Mouse (Mus musculus) left cerebral cortex, adult 2 months (tissue): ENCODE data around the gene Madd. TPM values are rescaled to one million over a fixed set of nuclear protein-coding genes. Genes with fewer than 3 reads are reported as not detected.

Source experiments
- DNase-seq, 2 experiments: peaks; one replicate each; pipeline ENCODE4 v3.0.0; 2021 to 2022; ENCODE audit warnings: low spot score in 2 of 2, mixed read lengths in 1 of 2; ENCODE audit errors: extremely low spot score in 1 of 2
- H3K27ac ChIP-seq: fragments of 200-600 bp; 2 replicates; pipeline ENCODE4 v1.8.1; 2022
- H3K4me3 ChIP-seq: fragments of 200-600 bp; 2 replicates; pipeline ENCODE4 v1.8.1; 2022
- CTCF ChIP-seq: fragments of 200-600 bp; IDR thresholded peaks from 2 replicates; pipeline ENCODE4 v1.8.1; 2022; ENCODE audit warnings: antibody characterized with exemption, mild to moderate bottlenecking, moderate library complexity
- intact Hi-C: fragments of 180-260 bp; cut with DNase I; formaldehyde crosslinking; loops from one replicate; pipeline ENCODE4 v1.15.1; 2025
- long read RNA-seq, 2 experiments: library from polyadenylated mRNA; stranded (forward); transcript quantifications; one replicate each; pipeline ENCODE4 v2.0.0; 2021; ENCODE audit warnings: borderline mapping rate in 2 of 2
- total RNA-seq, 2 experiments: library from RNA; stranded (reverse); gene quantifications; 2 replicates each; pipeline ENCODE4 v1.2.3; 2021

Madd gene
- 100 to 1,000 TPM; 236 to 254 TPM for total RNA-seq
- long read RNA-seq, experiment 1, full-length matches to known transcripts = 27 of 215 reads
- long read RNA-seq, experiment 1, partial matches to known transcripts = 47 of 215 reads
- long read RNA-seq, experiment 1, other reads (novel, unspliced or antisense) = 141 of 215 reads
- long read RNA-seq, experiment 2, full-length matches to known transcripts = 14 of 190 reads
- long read RNA-seq, experiment 2, partial matches to known transcripts = 40 of 190 reads
- long read RNA-seq, experiment 2, other reads (novel, unspliced or antisense) = 136 of 190 reads

GRCm38 (mm10) chr2:91183711-91184405 lies at the start of gene Madd:
Gene Madd, minus strand, starts transcription at chr2:91183837.
- H3K4me3 ChIP-seq = peak within 1 kb of the TSS; percentile 98
- DNase-seq = no peak
- peak within 1 kb of the TSS; percentile 97 for H3K27ac ChIP-seq
- intact Hi-C loops = loop anchor here (2.0 to 5.0 kb wide), 3 partner anchors 53 to 73 kb away; partner anchors contain the start of genes Ddb2 and Mybpc3
- no peak for TF ChIP-seq CTCF

- Histone ChIP-seq H3K27ac (peak overlapping the region; percentile 76), H3K4me3 (no peak overlapping the region)
- intact Hi-C loops = no loop called here
- TF ChIP-seq CTCF = no peak
- DNase-seq = peak in 1 of 2 experiments; percentile 24
Measured at GRCm38 (mm10) chr2:91229735-91230134, 46.1 kb upstream of the Madd start.

- no peak for DNase-seq
- H3K4me3 ChIP-seq = no peak overlapping the region
- peak; percentile 51 for TF ChIP-seq CTCF
- no peak overlapping the region for H3K27ac ChIP-seq
- intact Hi-C loops = loop anchor here (1.0 kb wide), 1 partner anchor 108 kb away; no protein-coding TSS in a partner anchor
Measured at GRCm38 (mm10) chr2:91223614-91224013, 40.0 kb upstream of the Madd start.

- no peak overlapping the region for H3K4me3 ChIP-seq
- TF ChIP-seq CTCF = no peak
- H3K27ac ChIP-seq = no peak overlapping the region
- DNase-seq = no peak
- intact Hi-C loops = no loop called here
Measured at GRCm38 (mm10) chr2:91220501-91220900, 36.9 kb upstream of the Madd start.

GRCm38 (mm10) chr2:91217032-91217431 lies 33.4 kb upstream of the Madd start:
- no peak for TF ChIP-seq CTCF
- no peak overlapping the region; the same call in 1 of the 2 replicates for H3K27ac ChIP-seq

GRCm38 (mm10) chr2:91213311-91213710 lies 29.7 kb upstream of the Madd start:
- no peak for DNase-seq

More at GRCm38 (mm10) chr2:91217032-91217431, 33.4 kb upstream of the Madd start:
- intact Hi-C loops = no loop called here
- H3K4me3 ChIP-seq = no peak overlapping the region
- DNase-seq = no peak

GRCm38 (mm10) chr2:91206254-91206775 lies 22.7 kb upstream of the Madd start:
- intact Hi-C loops = no loop called here
- no peak for TF ChIP-seq CTCF
- no peak overlapping the region for H3K4me3 ChIP-seq
- DNase-seq = no peak
- no peak overlapping the region; the same call in 1 of the 2 replicates for H3K27ac ChIP-seq

More at GRCm38 (mm10) chr2:91213311-91213710, 29.7 kb upstream of the Madd start:
- TF ChIP-seq CTCF = peak; percentile 16
- intact Hi-C loops = no loop called here
- Histone ChIP-seq H3K27ac (no peak overlapping the region), H3K4me3 (no peak overlapping the region)

- no peak for TF ChIP-seq CTCF
- intact Hi-C loops = loop anchor here (1.0 to 2.0 kb wide), 3 partner anchors 21 to 133 kb away; partner anchors contain the start of genes Ddb2 and Slc39a13
- peak overlapping the region; percentile 96 for H3K27ac ChIP-seq
- H3K4me3 ChIP-seq = peak overlapping the region; percentile 74
- no peak for DNase-seq
Measured at GRCm38 (mm10) chr2:91202972-91203656, 19.5 kb upstream of the Madd start.

- intact Hi-C loops = loop anchor here (1.0 to 2.0 kb wide), 3 partner anchors 20 to 132 kb away; partner anchors contain the start of genes Ddb2 and Slc39a13
- Histone ChIP-seq H3K4me3 (peak within 1 kb of the TSS; percentile 74), H3K27ac (peak within 1 kb of the TSS; percentile 96)
- TF ChIP-seq CTCF = no peak; the same call in 1 of the 2 replicates
- peak; percentile 94 to 98 for DNase-seq
Measured at GRCm38 (mm10) chr2:91202222-91202971, 18.8 kb upstream of the Madd start, which contains the start of the genes Nr1h3 and Acp2. Gene Nr1h3, minus strand, starts transcription at chr2:91202834. Gene Acp2, plus strand, starts transcription at chr2:91202885.

- DNase-seq = no peak
- TF ChIP-seq CTCF = no peak
- no peak overlapping the region; the same call in none of the 2 replicates for H3K27ac ChIP-seq
- no peak overlapping the region for H3K4me3 ChIP-seq
- intact Hi-C loops = no loop called here
Measured at GRCm38 (mm10) chr2:91198888-91199287, 15.3 kb upstream of the Madd start.
